In genomic region chr3:92815581-92815980, GRCm38 (mm10) we compare ENCODE assay signal across 27 mouse cellular contexts. TPM values are rescaled to one million over a fixed set of nuclear protein-coding genes. Genes with fewer than 3 reads are reported as not detected.
DNase-seq lines count a peak whose midpoint lies in the region; ATAC-seq and TF ChIP-seq lines count a peak whose summit lies in the region.
"Had no signal": no experiment of that assay in that cellular context is flagged by ENCODE, and none has a peak within 500 bp of the region (broad histone marks: within the 10 kb centered on the region; RNA-seq: fewer than 3 reads in every experiment).

No protein-coding gene starts in this region.

- H3K36me3 ChIP-seq in ES-Bruce4 (ENCODE audit: control insufficient read depth, insufficient read depth, low read length, poor library complexity, severe bottlenecking) (no peaks in the 10 kb centered on the region), ES-E14 (ENCODE audit: control insufficient read depth, insufficient read depth, low read length, poor library complexity, severe bottlenecking) (no peaks in the 10 kb centered on the region)
- H3K36me3 ChIP-seq: embryonic facial prominence, embryonic 10.5 days; embryonic facial prominence, embryonic 12.5 days; forebrain, embryonic 15.5 days had no signal

- in situ Hi-C loops in ES-E14 (cut with MboI; ENCODE audit: low sequenced_read_pairs in 2 of 2, unreplicated experiment in 2 of 2): no loop called here

- no peak for TF ChIP-seq EP300 in ES-Bruce4 (IDR thresholded peaks at IDR 0.05; ENCODE audit: insufficient read depth, low read depth, low read length)

- DNase-seq in ES-E14 (ENCODE audit: low read depth, low spot score) (peak; percentile 16), ZHBTc4 (ENCODE audit: low read depth, low spot score) (peak; percentile 54)
- no peak for DNase-seq in frontal cortex, postnatal 36 days (ENCODE audit: low spot score in 2 of 2)
- DNase-seq: adrenal gland, adult 2 months; adrenal gland, postnatal 10 days; adrenal gland, postnatal 25 days; B cell, adult 2 months; cerebellum, adult 11 months; cerebellum, adult 18-20 months; cerebellum, adult 9-10 months; cerebellum, postnatal 10 days; cerebellum, postnatal 25 days; forebrain, postnatal 0 days had no signal

- TF ChIP-seq CTCF in ES-Bruce4 (IDR thresholded peaks at IDR 0.05; ENCODE audit: low read depth, low read length): no peak

- H3K4me3 ChIP-seq in ES-Bruce4 (ENCODE audit: low read depth, low read length) (no peak overlapping the region), ES-E14 (ENCODE audit: insufficient read depth in 1 of 2, low read depth in 1 of 2, low read length in 2 of 2, poor library complexity in 1 of 2, severe bottlenecking in 1 of 2) (no peak overlapping the region)
- H3K4me3 ChIP-seq: embryonic facial prominence, embryonic 10.5 days; embryonic facial prominence, embryonic 12.5 days; forebrain, embryonic 13.5 days; forebrain, embryonic 15.5 days had no signal

- TF ChIP-seq POLR2A in ES-Bruce4 (IDR thresholded peaks at IDR 0.05; ENCODE audit: insufficient read depth, low read length): no peak

- ATAC-seq in megakaryocyte progenitor cell, adult 5-6 weeks (replicated peaks; ENCODE audit: poor library complexity): no peak
- ATAC-seq: CD4-positive, CD25-positive, alpha-beta regulatory T cell, adult 4 months; forebrain, embryonic 13.5 days; forebrain, embryonic 15.5 days; forebrain, postnatal 0 days had no signal

- no peaks in the 10 kb centered on the region for H3K27me3 ChIP-seq in ES-Bruce4 (ENCODE audit: control insufficient read depth, insufficient read depth, low read length, poor library complexity, severe bottlenecking)
- H3K27me3 ChIP-seq: CH12.LX; embryonic facial prominence, embryonic 12.5 days; forebrain, embryonic 13.5 days; forebrain, embryonic 15.5 days had no signal

- H3K9ac ChIP-seq in ES-Bruce4 (ENCODE audit: low read depth, poor library complexity, severe bottlenecking): no peak overlapping the region
- no peak overlapping the region for H3K9ac ChIP-seq in ES-E14 (ENCODE audit: insufficient read depth, low read depth, low read length, poor library complexity, severe bottlenecking)
- H3K9ac ChIP-seq: embryonic facial prominence, embryonic 12.5 days; forebrain, embryonic 13.5 days; forebrain, embryonic 15.5 days; forebrain, postnatal 0 days had no signal

- H3K9me3 ChIP-seq in ES-Bruce4 (replicated peaks; ENCODE audit: control insufficient read depth, insufficient read depth, low read length, poor library complexity, severe bottlenecking): peaks cover 11% of the 10 kb centered on the region
- H3K9me3 ChIP-seq in ES-E14 (ENCODE audit: control insufficient read depth, insufficient read depth, low read depth, low read length): no peaks in the 10 kb centered on the region
- H3K9me3 ChIP-seq: embryonic facial prominence, embryonic 10.5 days; embryonic facial prominence, embryonic 12.5 days; forebrain, embryonic 13.5 days; forebrain, embryonic 15.5 days had no signal

- H3K4me1 ChIP-seq in ES-Bruce4 (ENCODE audit: control insufficient read depth, insufficient read depth, low read length): no peaks in the 10 kb centered on the region
- peaks cover 0 to 6% of the 10 kb centered on the region in 2 experiments; a peak in 2 of 4 replicates for H3K4me1 ChIP-seq in ES-E14 (ENCODE audit: control insufficient read depth in 2 of 2, insufficient read depth in 2 of 2, low read length in 2 of 2, poor library complexity in 1 of 2)
- H3K4me1 ChIP-seq: embryonic facial prominence, embryonic 10.5 days; embryonic facial prominence, embryonic 12.5 days; forebrain, embryonic 13.5 days; forebrain, embryonic 15.5 days had no signal

- peak overlapping the region; percentile 85 for H3K27ac ChIP-seq in ES-Bruce4 (ENCODE audit: insufficient read depth, low read length)
- no peak overlapping the region; the same call in 1 of the 2 replicates for H3K27ac ChIP-seq in ES-E14 (ENCODE audit: insufficient read depth, low read depth, low read length, poor library complexity, severe bottlenecking)
- H3K27ac ChIP-seq: embryonic facial prominence, embryonic 10.5 days; embryonic facial prominence, embryonic 12.5 days; forebrain, embryonic 13.5 days; forebrain, embryonic 15.5 days had no signal

TF ChIP-seq in ES-E14, 5 proteins besides CTCF, POLR2A, EP300 and RAD21:
- no peak for TF ChIP-seq HCFC1 (IDR thresholded peaks at IDR 0.05; ENCODE audit: borderline replicate concordance, insufficient read depth, low read length)
- no peak for TF ChIP-seq MAFK (IDR thresholded peaks at IDR 0.05; ENCODE audit: insufficient read depth, low read depth, low read length)
- no peak for TF ChIP-seq ZNF384 (IDR thresholded peaks at IDR 0.05; ENCODE audit: low read depth, low read length)

RNA-seq across cellular contexts. Expression of gene Lce1k, which starts 7.9 kb away (rescaled TPM):
- polyA plus RNA-seq in ES-Bruce4 (2011; ENCODE audit: insufficient read depth, insufficient read length, low read depth, missing spikeins): not detected in 2 replicates
- total RNA-seq in ES-E14 (2012; rRNA removed): not detected in 2 replicates
- total RNA-seq in megakaryocyte progenitor cell, adult 5-6 weeks (2015): not detected in 2 replicates
- total RNA-seq in megakaryocyte progenitor cell, adult 5-6 weeks (2017): not detected in 2 replicates
- total RNA-seq: adrenal gland, adult 2 months; adrenal gland, postnatal 10 days; adrenal gland, postnatal 25 days; adrenal gland, postnatal 4 days; CH12.LX; forebrain, postnatal 0 days; MEL had no signal
- polyA plus RNA-seq: adrenal gland, adult 2 months; brain, embryonic 14.5 days; CD4-positive, CD25-positive, alpha-beta regulatory T cell, adult 4 months; cortical plate, adult 2 months; embryonic facial prominence, embryonic 10.5 days; embryonic facial prominence, embryonic 12.5 days; embryonic facial prominence, embryonic 14.5 days; forebrain, embryonic 11.5 days; forebrain, embryonic 13.5 days; forebrain, embryonic 15.5 days; forebrain, postnatal 0 days had no signal

RNA-seq across cellular contexts. Expression of gene Kprp, which starts 11.5 kb away (rescaled TPM):
- not detected in 2 replicates for polyA plus RNA-seq in ES-Bruce4 (2011; ENCODE audit: insufficient read depth, insufficient read length, low read depth, missing spikeins)
- total RNA-seq in ES-E14 (2012; rRNA removed): not detected in 2 replicates
- not detected in 2 replicates for total RNA-seq in megakaryocyte progenitor cell, adult 5-6 weeks (2015)
- total RNA-seq in megakaryocyte progenitor cell, adult 5-6 weeks (2017): not detected in 2 replicates
- total RNA-seq: adrenal gland, adult 2 months; adrenal gland, postnatal 10 days; adrenal gland, postnatal 25 days; adrenal gland, postnatal 4 days; CH12.LX; forebrain, postnatal 0 days; MEL had no signal
- polyA plus RNA-seq: adrenal gland, adult 2 months; brain, embryonic 14.5 days; CD4-positive, CD25-positive, alpha-beta regulatory T cell, adult 4 months; cortical plate, adult 2 months; embryonic facial prominence, embryonic 10.5 days; embryonic facial prominence, embryonic 12.5 days; forebrain, embryonic 11.5 days; forebrain, embryonic 13.5 days; forebrain, embryonic 15.5 days; forebrain, postnatal 0 days had no signal

RNA-seq across cellular contexts. Expression of gene Lce1j, which starts 25.3 kb away (rescaled TPM):
- not detected in 2 replicates for polyA plus RNA-seq in ES-Bruce4 (2011; ENCODE audit: insufficient read depth, insufficient read length, low read depth, missing spikeins)
- not detected in 2 replicates for total RNA-seq in ES-E14 (2012; rRNA removed)
- total RNA-seq in megakaryocyte progenitor cell, adult 5-6 weeks (2015): not detected in 2 replicates
- total RNA-seq in megakaryocyte progenitor cell, adult 5-6 weeks (2017): not detected in 2 replicates
- total RNA-seq: adrenal gland, adult 2 months; adrenal gland, postnatal 10 days; adrenal gland, postnatal 25 days; adrenal gland, postnatal 4 days; CH12.LX; forebrain, postnatal 0 days; MEL had no signal
- polyA plus RNA-seq: adrenal gland, adult 2 months; brain, embryonic 14.5 days; CD4-positive, CD25-positive, alpha-beta regulatory T cell, adult 4 months; cortical plate, adult 2 months; embryonic facial prominence, embryonic 10.5 days; embryonic facial prominence, embryonic 12.5 days; embryonic facial prominence, embryonic 14.5 days; forebrain, embryonic 11.5 days; forebrain, embryonic 13.5 days; forebrain, embryonic 15.5 days; forebrain, postnatal 0 days had no signal

RNA-seq across cellular contexts. Expression of gene Lce1l, which starts 35.5 kb away (rescaled TPM):
- polyA plus RNA-seq in ES-Bruce4 (2011; ENCODE audit: insufficient read depth, insufficient read length, low read depth, missing spikeins): not detected in 2 replicates
- total RNA-seq in ES-E14 (2012; rRNA removed): not detected in 2 replicates
- not detected in 2 replicates for total RNA-seq in megakaryocyte progenitor cell, adult 5-6 weeks (2015)
- not detected in 2 replicates for total RNA-seq in megakaryocyte progenitor cell, adult 5-6 weeks (2017)
- total RNA-seq: adrenal gland, adult 2 months; adrenal gland, postnatal 10 days; adrenal gland, postnatal 25 days; adrenal gland, postnatal 4 days; CH12.LX; forebrain, postnatal 0 days; MEL had no signal
- polyA plus RNA-seq: adrenal gland, adult 2 months; brain, embryonic 14.5 days; CD4-positive, CD25-positive, alpha-beta regulatory T cell, adult 4 months; cortical plate, adult 2 months; embryonic facial prominence, embryonic 10.5 days; embryonic facial prominence, embryonic 12.5 days; embryonic facial prominence, embryonic 14.5 days; forebrain, embryonic 11.5 days; forebrain, embryonic 13.5 days; forebrain, embryonic 15.5 days; forebrain, postnatal 0 days had no signal

RNA-seq across cellular contexts. Expression of gene Lce1i, which starts 36.9 kb away (rescaled TPM):
- not detected in 2 replicates for polyA plus RNA-seq in ES-Bruce4 (2011; ENCODE audit: insufficient read depth, insufficient read length, low read depth, missing spikeins)
- total RNA-seq in ES-E14 (2012; rRNA removed): not detected in 2 replicates
- total RNA-seq in megakaryocyte progenitor cell, adult 5-6 weeks (2015): not detected in 2 replicates
- not detected in 2 replicates for total RNA-seq in megakaryocyte progenitor cell, adult 5-6 weeks (2017)
- total RNA-seq: adrenal gland, adult 2 months; adrenal gland, postnatal 10 days; adrenal gland, postnatal 25 days; adrenal gland, postnatal 4 days; CH12.LX; forebrain, postnatal 0 days; MEL had no signal
- polyA plus RNA-seq: adrenal gland, adult 2 months; brain, embryonic 14.5 days; CD4-positive, CD25-positive, alpha-beta regulatory T cell, adult 4 months; cortical plate, adult 2 months; embryonic facial prominence, embryonic 10.5 days; embryonic facial prominence, embryonic 12.5 days; forebrain, embryonic 11.5 days; forebrain, embryonic 13.5 days; forebrain, embryonic 15.5 days; forebrain, postnatal 0 days had no signal

Comparison
In these comparisons a context has a peak if more than half of its experiments do, and no peak if none do; other contexts are left out.
1. DNase-seq: peak in ES-E14 (single experiment) and ZHBTc4 (single experiment); none in frontal cortex, postnatal 36 days (0 of 2).